In genomic region chr1:193450201-193450600, GRCm38 (mm10) we compare ENCODE assay signal across 10 mouse cellular contexts.
A peak's percentile ranks its signal among the peaks of the same experiment; 100 is the strongest.
DNase-seq lines count a peak whose midpoint lies in the region; ATAC-seq and TF ChIP-seq lines count a peak whose summit lies in the region.
"Had no signal": no experiment of that assay in that cellular context is flagged by ENCODE, and none has a peak within 500 bp of the region (broad histone marks: within the 10 kb centered on the region; RNA-seq: fewer than 3 reads in every experiment).

No protein-coding gene starts in this region.

- no peak for DNase-seq in heart, postnatal 0 days (ENCODE audit: low spot score)
- no peak for DNase-seq in heart, adult 18-20 months
- peak; percentile 50 for DNase-seq in ZHBTc4 (ENCODE audit: low read depth, low spot score)
- no peak for DNase-seq in forebrain, embryonic 14.5 days (ENCODE audit: low spot score)
- no peak for DNase-seq in frontal cortex, postnatal 14 days (ENCODE audit: low spot score in 2 of 2)
- no peak for DNase-seq in cerebellum, adult 11-12 months
- DNase-seq in yolk sac, embryonic 10.5 days (ENCODE audit: low spot score) = no peak
- DNase-seq: spleen, adult 18-20 months had no signal

- H3K4me1 ChIP-seq in heart, postnatal 0 days (ENCODE audit: control insufficient read depth, insufficient read depth) = peaks cover 24% of the 10 kb centered on the region
- H3K4me1 ChIP-seq in forebrain, embryonic 14.5 days (ENCODE audit: control insufficient read depth, insufficient read depth, low read length) = no peaks in the 10 kb centered on the region
- H3K4me1 ChIP-seq in midbrain, embryonic 12.5 days = peaks cover 19% of the 10 kb centered on the region

- no peak overlapping the region for H3K4me3 ChIP-seq in heart, postnatal 0 days (ENCODE audit: low read depth, low read length)
- no peak overlapping the region for H3K4me3 ChIP-seq in forebrain, embryonic 14.5 days (ENCODE audit: low read depth, low read length)
- no peak overlapping the region for H3K4me3 ChIP-seq in midbrain, embryonic 12.5 days
- H3K4me3 ChIP-seq: left cerebral cortex, adult 2 months had no signal

- H3K4me2 ChIP-seq in heart, postnatal 0 days (ENCODE audit: low read depth, low read length) = no peak overlapping the region
- H3K4me2 ChIP-seq in forebrain, embryonic 14.5 days (ENCODE audit: low read length) = no peak overlapping the region
- H3K4me2 ChIP-seq in midbrain, embryonic 12.5 days (replicated peaks) = no peak overlapping the region

- ATAC-seq in heart, postnatal 0 days (ENCODE audit: insufficient read depth, low read depth) = no peak
- no peak for ATAC-seq in forebrain, embryonic 14.5 days
- ATAC-seq in midbrain, embryonic 12.5 days (ENCODE audit: low FRiP score, low read depth) = no peak

- 0 out of 2 replicates have a peak, but pooled peaks cover 5% of the 10 kb centered on the region for H3K27me3 ChIP-seq in heart, postnatal 0 days (ENCODE audit: control insufficient read depth, insufficient read depth, low read length)
- H3K27me3 ChIP-seq in forebrain, embryonic 14.5 days (replicated peaks; ENCODE audit: control insufficient read depth, insufficient read depth, low read length) = no peaks in the 10 kb centered on the region
- no peaks in the 10 kb centered on the region for H3K27me3 ChIP-seq in midbrain, embryonic 12.5 days

- no peak overlapping the region for H3K9ac ChIP-seq in heart, postnatal 0 days (replicated peaks; ENCODE audit: low read depth, low read length)
- no peak overlapping the region for H3K9ac ChIP-seq in forebrain, embryonic 14.5 days (ENCODE audit: low read length)
- H3K9ac ChIP-seq in midbrain, embryonic 12.5 days (replicated peaks) = no peak overlapping the region

- H3K9me3 ChIP-seq in heart, postnatal 0 days (replicated peaks; ENCODE audit: control insufficient read depth, low read length) = no peaks in the 10 kb centered on the region
- no peaks in the 10 kb centered on the region for H3K9me3 ChIP-seq in forebrain, embryonic 14.5 days (replicated peaks; ENCODE audit: control insufficient read depth, low read length)
- no peaks in the 10 kb centered on the region for H3K9me3 ChIP-seq in midbrain, embryonic 12.5 days

- no peak for TF ChIP-seq CTCF in heart, postnatal 0 days (IDR thresholded peaks at IDR 0.05; ENCODE audit: low read depth)

- peak overlapping the region; percentile 69 for H3K27ac ChIP-seq in heart, postnatal 0 days (ENCODE audit: low read depth)
- H3K27ac ChIP-seq in forebrain, embryonic 14.5 days (ENCODE audit: low read depth, low read length) = peak overlapping the region; percentile 72; the same call in 1 of the 2 replicates
- H3K27ac ChIP-seq in midbrain, embryonic 12.5 days (replicated peaks) = peak overlapping the region; percentile 60
- H3K27ac ChIP-seq: left cerebral cortex, adult 2 months had no signal

- H3K36me3 ChIP-seq in heart, postnatal 0 days (replicated peaks; ENCODE audit: control insufficient read depth, insufficient read depth, low read length) = no peaks in the 10 kb centered on the region
- no peaks in the 10 kb centered on the region for H3K36me3 ChIP-seq in forebrain, embryonic 14.5 days (ENCODE audit: control insufficient read depth, insufficient read depth, low read length)
- no peaks in the 10 kb centered on the region for H3K36me3 ChIP-seq in midbrain, embryonic 12.5 days

- no peak for TF ChIP-seq EP300 in heart, postnatal 0 days (IDR thresholded peaks at IDR 0.05; ENCODE audit: low read depth)

- 78% methylated on average over 6 of the region's 6 CpGs for WGBS in heart, postnatal 0 days
- WGBS in forebrain, embryonic 14.5 days = 64% methylated on average over 6 of the region's 6 CpGs
- WGBS in midbrain, embryonic 12.5 days = 67% methylated on average over 6 of the region's 6 CpGs
